Mouse (Mus musculus) gastrocnemius, adult 2 months (tissue): ENCODE measurements around the gene Prkn. TPM values are rescaled to one million over a fixed set of nuclear protein-coding genes. Genes with fewer than 3 reads are reported as not detected.

Source experiments
- DNase-seq: peaks from one replicate; pipeline ENCODE4 v3.0.0; 2022
- H3K27ac ChIP-seq: fragments of 200-600 bp; 2 replicates; pipeline ENCODE4 v1.8.1; 2022; ENCODE audit warnings: mild to moderate bottlenecking
- H3K4me3 ChIP-seq: fragments of 200-600 bp; 2 replicates; pipeline ENCODE4 v1.8.1; 2022; ENCODE audit warnings: mild to moderate bottlenecking, moderate library complexity
- CTCF ChIP-seq: fragments of 200-600 bp; IDR thresholded peaks from 2 replicates; pipeline ENCODE4 v1.8.1; 2022; ENCODE audit warnings: antibody characterized with exemption, mild to moderate bottlenecking, moderate library complexity
- intact Hi-C: fragments of 180-260 bp; cut with DNase I; formaldehyde crosslinking; loops from one replicate; pipeline ENCODE4 v1.15.1; 2025
- total RNA-seq, 2 experiments: library from RNA; stranded (reverse); gene quantifications; 2 replicates each; pipeline ENCODE4 v1.2.3; 2021

Prkn gene
- total RNA-seq, 2 experiments from 2014 or later, result 18.4 to 24.7 TPM

- no peak for TF ChIP-seq CTCF
- intact Hi-C loops, result no loop called here
Observed at GRCm38 (mm10) chr17:11644873-11645464, 804.8 kb downstream of the Prkn start.

GRCm38 (mm10) chr17:11656397-11656796 lies 816.2 kb downstream of the Prkn start:
- H3K4me3 ChIP-seq, result no peak overlapping the region
- TF ChIP-seq CTCF, result no peak
- intact Hi-C loops, result no loop called here
- DNase-seq, result no peak
- no peak overlapping the region for H3K27ac ChIP-seq

More at GRCm38 (mm10) chr17:11644873-11645464, 804.8 kb downstream of the Prkn start:
- no peak for DNase-seq
- Histone ChIP-seq H3K27ac (no peak overlapping the region), H3K4me3 (no peak overlapping the region)

- no peak for DNase-seq
- no peak for TF ChIP-seq CTCF
- intact Hi-C loops, result no loop called here
- Histone ChIP-seq H3K27ac (no peak overlapping the region), H3K4me3 (no peak overlapping the region)
Observed at GRCm38 (mm10) chr17:11656878-11657277, 816.7 kb downstream of the Prkn start.

- no peak overlapping the region for H3K4me3 ChIP-seq
- intact Hi-C loops, result no loop called here
- no peak for DNase-seq
- TF ChIP-seq CTCF, result no peak
- no peak overlapping the region for H3K27ac ChIP-seq
Observed at GRCm38 (mm10) chr17:11661898-11662297, 821.7 kb downstream of the Prkn start.

- TF ChIP-seq CTCF, result no peak
- intact Hi-C loops, result no loop called here
Observed at GRCm38 (mm10) chr17:11663437-11663836, 823.3 kb downstream of the Prkn start.

DNA sequence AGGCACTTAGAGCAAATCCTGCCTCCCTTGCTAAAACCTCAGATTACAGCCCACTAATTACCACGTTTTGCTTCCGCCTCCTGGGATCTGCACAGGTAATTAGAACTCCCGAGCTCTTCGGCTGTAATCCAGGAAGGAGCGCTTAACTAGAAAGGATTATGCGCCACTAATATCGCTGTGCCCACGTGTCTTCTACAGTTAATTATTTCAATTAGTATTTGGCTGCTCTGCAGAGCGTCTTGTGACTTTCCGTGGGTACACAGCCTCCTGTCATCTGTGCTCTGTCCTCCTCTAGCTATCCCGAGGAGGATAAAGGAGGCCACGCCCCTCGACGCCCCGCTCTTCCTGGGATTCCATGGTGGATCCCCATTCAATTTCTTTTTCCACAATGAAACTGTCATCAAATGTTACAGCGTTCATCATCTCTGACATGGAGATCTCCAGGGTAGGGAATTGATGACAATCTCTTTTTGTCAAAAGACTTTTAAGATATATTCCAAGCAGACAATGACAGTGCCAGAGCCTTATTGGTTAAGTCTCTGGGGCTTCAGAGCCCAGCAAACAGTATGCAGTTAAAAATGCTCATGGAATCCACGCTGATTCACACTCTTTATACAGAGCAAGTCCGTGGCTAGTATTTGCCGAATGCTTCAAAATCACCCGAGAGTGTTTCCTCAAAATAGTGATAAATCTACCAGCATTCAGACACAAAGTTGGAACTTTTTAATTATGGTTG lies 824.6 kb downstream of the Prkn start:
- intact Hi-C loops, result no loop called here
- no peak for DNase-seq
- no peak for TF ChIP-seq CTCF
- Histone ChIP-seq H3K27ac (no peak overlapping the region), H3K4me3 (no peak overlapping the region)

More at GRCm38 (mm10) chr17:11663437-11663836, 823.3 kb downstream of the Prkn start:
- H3K4me3 ChIP-seq, result no peak overlapping the region
- DNase-seq, result no peak
- no peak overlapping the region for H3K27ac ChIP-seq

- H3K4me3 ChIP-seq, result no peak overlapping the region
- no peak overlapping the region for H3K27ac ChIP-seq
- no peak for DNase-seq
- intact Hi-C loops, result no loop called here
- TF ChIP-seq CTCF, result no peak
Observed at GRCm38 (mm10) chr17:11679716-11680115, 839.5 kb downstream of the Prkn start.

DNA sequence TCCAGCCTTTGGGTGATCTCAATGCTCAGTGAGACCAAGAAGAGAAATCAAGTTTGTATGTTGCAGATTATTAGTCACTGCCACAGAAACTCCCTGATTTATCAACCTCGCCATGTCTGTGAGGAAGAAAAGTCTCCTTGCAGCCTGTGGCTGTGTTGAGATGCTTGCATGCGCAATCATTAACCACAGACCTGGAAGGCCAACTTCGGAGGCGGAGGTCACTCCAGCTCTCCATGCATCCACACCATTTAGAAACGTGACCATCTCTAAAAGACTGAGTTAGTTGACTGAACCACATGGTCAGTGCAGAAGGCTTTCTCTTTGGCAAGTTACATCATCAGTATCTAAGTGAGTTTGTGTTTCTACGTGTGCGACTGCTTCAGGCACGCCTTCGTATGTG lies 840.3 kb downstream of the Prkn start:
- intact Hi-C loops, result no loop called here
- Histone ChIP-seq H3K27ac (no peak overlapping the region), H3K4me3 (no peak overlapping the region)
- TF ChIP-seq CTCF, result no peak
- DNase-seq, result no peak

DNA sequence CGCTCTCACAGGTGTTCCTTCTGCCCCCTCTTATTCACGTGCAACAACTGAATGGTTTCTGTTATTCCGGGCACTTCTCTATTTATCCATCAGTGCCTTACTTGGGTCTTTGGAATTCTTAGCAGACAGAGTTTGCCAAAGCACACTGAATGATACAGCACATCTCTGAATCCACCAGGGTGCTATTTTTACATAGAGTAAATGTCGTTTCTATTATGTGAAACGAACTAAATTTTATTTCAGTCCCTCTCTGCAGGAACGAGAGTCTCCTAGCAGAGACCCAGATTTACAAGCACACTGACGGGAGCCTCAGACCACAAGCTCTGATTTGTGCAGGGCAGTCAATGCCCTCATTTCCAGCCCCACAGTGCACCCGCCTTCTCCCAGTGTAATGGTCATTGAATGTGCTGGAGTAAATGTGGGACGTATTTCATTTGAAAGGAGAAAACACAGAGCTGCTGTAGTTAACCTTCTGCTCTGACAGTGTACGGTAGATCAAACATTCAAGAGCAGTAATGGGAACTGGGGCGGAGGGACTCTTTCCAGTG lies 841.7 kb downstream of the Prkn start:
- intact Hi-C loops, result no loop called here
- no peak for TF ChIP-seq CTCF
- Histone ChIP-seq H3K4me3 (no peak overlapping the region), H3K27ac (no peak overlapping the region)
- no peak for DNase-seq

GRCm38 (mm10) chr17:11705005-11705404 lies 864.8 kb downstream of the Prkn start:
- Histone ChIP-seq H3K4me3 (no peak overlapping the region), H3K27ac (no peak overlapping the region)
- no peak for TF ChIP-seq CTCF
- intact Hi-C loops, result no loop called here
- DNase-seq, result no peak

- no peak for TF ChIP-seq CTCF
- no peak overlapping the region for H3K27ac ChIP-seq
- intact Hi-C loops, result no loop called here
- H3K4me3 ChIP-seq, result no peak overlapping the region
- no peak for DNase-seq
Observed at GRCm38 (mm10) chr17:11705761-11706160, 865.6 kb downstream of the Prkn start.

DNA sequence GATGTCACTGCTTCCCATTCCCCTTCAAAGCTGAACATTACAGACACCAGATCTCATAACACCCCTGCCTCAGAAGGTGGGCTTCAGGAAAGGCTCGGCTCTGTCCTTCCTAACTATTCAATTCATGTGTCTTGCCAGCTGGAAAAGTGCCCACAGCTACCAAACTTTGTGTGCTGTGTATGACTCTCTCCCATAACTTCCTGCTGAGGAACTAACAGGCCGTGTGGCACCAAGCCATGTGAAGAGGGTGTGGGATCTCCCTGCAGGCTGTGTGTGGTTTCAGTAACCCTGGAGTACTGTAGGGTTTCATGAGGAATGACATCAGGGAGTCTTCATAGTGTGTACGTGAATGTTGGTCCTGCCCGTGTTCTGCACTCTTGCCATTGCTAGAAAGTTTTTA lies 871.9 kb downstream of the Prkn start:
- intact Hi-C loops, result no loop called here
- no peak for DNase-seq
- TF ChIP-seq CTCF, result no peak
- Histone ChIP-seq H3K4me3 (no peak overlapping the region), H3K27ac (no peak overlapping the region)

DNA sequence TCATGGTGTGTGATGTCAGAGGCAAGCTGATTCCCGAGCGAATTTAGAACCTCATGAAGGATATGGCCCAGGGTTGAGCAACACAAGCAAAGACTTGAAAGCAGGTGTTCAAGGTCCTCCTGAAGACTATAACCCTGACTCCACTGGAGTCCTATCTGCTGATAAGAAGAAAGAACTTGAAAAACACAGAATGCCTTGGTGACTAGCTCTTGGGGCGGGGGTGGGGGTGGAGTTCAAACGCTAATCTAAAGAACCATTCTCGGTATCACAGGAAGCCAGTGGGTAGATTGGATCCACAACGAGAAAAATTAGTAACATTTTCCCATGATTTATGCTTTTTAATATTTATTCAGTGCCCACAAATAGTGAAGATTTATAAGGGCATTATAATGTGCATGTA lies 879.6 kb downstream of the Prkn start:
- DNase-seq, result no peak
- Histone ChIP-seq H3K4me3 (no peak overlapping the region), H3K27ac (no peak overlapping the region)
- intact Hi-C loops, result no loop called here
- TF ChIP-seq CTCF, result no peak

- no peak for DNase-seq
Observed at GRCm38 (mm10) chr17:11721906-11722305, 881.7 kb downstream of the Prkn start.

More at GRCm38 (mm10) chr17:11721906-11722305, 881.7 kb downstream of the Prkn start:
- H3K27ac ChIP-seq, result no peak overlapping the region
- TF ChIP-seq CTCF, result no peak
- intact Hi-C loops, result no loop called here
- H3K4me3 ChIP-seq, result no peak overlapping the region
